Mouse (Mus musculus) CH12.LX (cell line): ENCODE measurements around the gene Sema7a. TPM values are rescaled to one million over a fixed set of nuclear protein-coding genes. Genes with fewer than 3 reads are reported as not detected.

ENCODE experiments used
- DNase-seq: peaks from one replicate; pipeline ENCODE4 v3.0.0-alpha.2; 2013; ENCODE audit errors: extremely low read depth
- H3K27ac ChIP-seq: 2 replicates; pipeline ENCODE4 v1.5.1; 2012; ENCODE audit warnings: low read depth, mild to moderate bottlenecking, control low read depth, moderate library complexity; ENCODE audit not compliant: insufficient read depth
- H3K27me3 ChIP-seq: replicated peaks from 2 replicates; pipeline ENCODE3; 2012; ENCODE audit warnings: inconsistent platforms
- H3K36me3 ChIP-seq, 2 experiments: replicated peaks in 1 of 2; 2 replicates each; pipeline versions ENCODE3 to v1.6.1; 2012; ENCODE audit warnings: inconsistent platforms in 1 of 2, low read length in 1 of 2, mild to moderate bottlenecking in 1 of 2, mixed read lengths in 1 of 2, moderate library complexity in 1 of 2; ENCODE audit not compliant: control insufficient read depth in 1 of 2, insufficient read depth in 1 of 2
- H3K4me1 ChIP-seq, 2 experiments: 2 replicates each; pipeline ENCODE4 v1.6.1; 2012; ENCODE audit warnings: inconsistent platforms in 1 of 2, moderate library complexity in 1 of 2; ENCODE audit not compliant: insufficient read depth in 2 of 2, control insufficient read depth in 1 of 2
- H3K4me2 ChIP-seq: 2 replicates; pipeline ENCODE4 v1.6.1; 2012; ENCODE audit warnings: low read depth, mild to moderate bottlenecking, control low read depth; ENCODE audit not compliant: poor library complexity, insufficient read depth, severe bottlenecking
- H3K4me3 ChIP-seq, 3 experiments: fragments of 150-350 bp in 1 of 3; sonication (generic) in 1 of 3; replicated peaks in 1 of 3; 2 replicates each; pipeline versions ENCODE3 to v1.5.1; 2011 to 2012; ENCODE audit warnings: low read depth in 2 of 3, low read length in 2 of 3, mild to moderate bottlenecking in 2 of 3, moderate library complexity in 2 of 3, control low read depth in 1 of 3, improper control_type of control experiment in 1 of 3, inconsistent platforms in 1 of 3, mixed read lengths in 1 of 3; ENCODE audit not compliant: poor library complexity in 1 of 3
- H3K79me2 ChIP-seq: replicated peaks from 2 replicates; pipeline ENCODE4 v1.6.1; 2012; ENCODE audit warnings: mild to moderate bottlenecking, moderate library complexity; ENCODE audit not compliant: control insufficient read depth, poor library complexity, insufficient read depth, severe bottlenecking; ENCODE audit errors: extremely low read depth
- H3K9ac ChIP-seq: 2 replicates; pipeline ENCODE4 v1.6.1; 2012; ENCODE audit warnings: low read depth, mild to moderate bottlenecking, control low read depth, moderate library complexity; ENCODE audit not compliant: insufficient read depth
- H3K9me3 ChIP-seq: replicated peaks from 2 replicates; pipeline ENCODE3; 2012; ENCODE audit warnings: low read length, inconsistent platforms, mixed read lengths
- BHLHE40 ChIP-seq: IDR thresholded peaks from 2 replicates; pipeline ENCODE4 v1.6.1; 2011; ENCODE audit warnings: mild to moderate bottlenecking, low read depth, low read length, improper control_type of control experiment
- CHD1 ChIP-seq: IDR thresholded peaks from 2 replicates; pipeline ENCODE4 v1.6.1; 2012; ENCODE audit warnings: low read depth, low read length, improper control_type of control experiment, inconsistent platforms
- CTCF ChIP-seq, 2 experiments: IDR thresholded peaks in 1 of 2; conservative IDR thresholded peaks in 1 of 2; 2 replicates each; pipeline ENCODE4 v1.5.1; 2011 to 2012; ENCODE audit warnings: low read depth in 2 of 2, low read length in 2 of 2, improper control_type of control experiment in 1 of 2, inconsistent platforms in 1 of 2, mild to moderate bottlenecking in 1 of 2, moderate library complexity in 1 of 2
- E2F4 ChIP-seq: IDR thresholded peaks from 2 replicates; pipeline ENCODE4 v1.6.1; 2011; ENCODE audit warnings: low read depth, low read length, improper control_type of control experiment; ENCODE audit not compliant: insufficient replicate concordance
- JUND ChIP-seq: conservative IDR thresholded peaks from 2 replicates; pipeline ENCODE4 v1.6.1; 2011; ENCODE audit warnings: low read depth, low read length, improper control_type of control experiment
- MAZ ChIP-seq: IDR thresholded peaks from 2 replicates; pipeline ENCODE4 v1.6.1; 2012; ENCODE audit warnings: low read depth, mild to moderate bottlenecking, inconsistent platforms, low read length, improper control_type of control experiment, moderate library complexity
- MEF2A ChIP-seq: IDR thresholded peaks from 2 replicates; pipeline ENCODE4 v1.6.1; 2014; ENCODE audit warnings: low read depth, mild to moderate bottlenecking, inconsistent platforms, low read length, improper control_type of control experiment, borderline replicate concordance
- MXI1 ChIP-seq: IDR thresholded peaks from 2 replicates; pipeline ENCODE4 v1.6.1; 2011; ENCODE audit warnings: mild to moderate bottlenecking, low read depth, low read length, improper control_type of control experiment
- MYC ChIP-seq: IDR thresholded peaks from 2 replicates; pipeline ENCODE4 v1.6.1; 2011; ENCODE audit warnings: low read depth, mild to moderate bottlenecking, improper control_type of control experiment, low read length
- NELFE ChIP-seq: IDR thresholded peaks from 2 replicates; pipeline ENCODE4 v1.6.1; 2011; ENCODE audit warnings: low read depth, low read length, improper control_type of control experiment
- NRF1 ChIP-seq: IDR thresholded peaks from 2 replicates; pipeline ENCODE4 v1.6.1; 2014; ENCODE audit warnings: low read depth, mild to moderate bottlenecking, inconsistent platforms, low read length, improper control_type of control experiment, moderate library complexity
- POLR2AphosphoS2 ChIP-seq: IDR thresholded peaks from 2 replicates; pipeline ENCODE4 v1.6.1; 2011; ENCODE audit warnings: low read depth, low read length, improper control_type of control experiment
- RAD21 ChIP-seq: IDR thresholded peaks from 2 replicates; pipeline ENCODE4 v1.6.1; 2011; ENCODE audit warnings: low read depth, mild to moderate bottlenecking, low read length, improper control_type of control experiment, moderate library complexity
- RCOR1 ChIP-seq: conservative IDR thresholded peaks from 2 replicates; pipeline ENCODE4 v1.6.1; 2012; ENCODE audit warnings: low read depth, mild to moderate bottlenecking, inconsistent platforms, low read length, improper control_type of control experiment
- SMC3 ChIP-seq: IDR thresholded peaks from 2 replicates; pipeline ENCODE4 v1.6.1; 2011; ENCODE audit warnings: low read depth, low read length, improper control_type of control experiment
- TBP ChIP-seq: conservative IDR thresholded peaks from 2 replicates; pipeline ENCODE4 v1.6.1; 2011; ENCODE audit warnings: low read depth, low read length, improper control_type of control experiment
- TCF12 ChIP-seq: IDR thresholded peaks from 2 replicates; pipeline ENCODE4 v1.6.1; 2014; ENCODE audit warnings: low read depth, mild to moderate bottlenecking, inconsistent platforms, low read length, improper control_type of control experiment
- USF2 ChIP-seq: conservative IDR thresholded peaks from 2 replicates; pipeline ENCODE4 v1.6.1; 2011; ENCODE audit warnings: low read depth, low read length, improper control_type of control experiment
- ZKSCAN1 ChIP-seq: IDR thresholded peaks from 2 replicates; pipeline ENCODE4 v1.6.1; 2012; ENCODE audit warnings: low read depth, inconsistent platforms, low read length, improper control_type of control experiment, borderline replicate concordance
- ZNF384 ChIP-seq: IDR thresholded peaks from 2 replicates; pipeline ENCODE4 v1.6.1; 2012; ENCODE audit warnings: low read depth, low read length, improper control_type of control experiment, inconsistent platforms
- dilution Hi-C: fragments of 300-500 bp; cut with MboI; formaldehyde crosslinking; loops from 2 replicates; pipeline ENCODE4 v1.14.3; 2020; ENCODE audit warnings: low sequenced_read_pairs; ENCODE audit not compliant: extremely low pct_unique_long_range_greater_than_20kb, extremely low pct_ligation_motif_present
- in situ Hi-C: fragments of 300-500 bp; cut with MboI; formaldehyde crosslinking; loops from 3 replicates; pipeline ENCODE4 v1.14.3; 2019; ENCODE audit warnings: low sequenced_read_pairs, low pct_ligation_motif_present, low pct_unique_long_range_greater_than_20kb, mixed read lengths
- polyA plus RNA-seq: library from polyadenylated mRNA; unstranded; fragments of >175 nt; gene quantifications from 2 replicates; pipeline ENCODE4 v1.2.1, GENCODE M21; 2012; ENCODE audit warnings: low read depth; ENCODE audit not compliant: insufficient read length
- total RNA-seq, 2 experiments: library from RNA; depleted of rRNA; stranded (reverse); fragments of 300-350 nt in 1 of 2; fragments of >200 nt in 1 of 2; gene quantifications; 2 replicates each; pipeline ENCODE4 v1.2.3; 2012 to 2014

Sema7a gene
- total and polyA plus RNA-seq, 3 experiments: 88.6 to 181 (median 89.4) TPM

- TF ChIP-seq TCF12 (no peak), MYC (peak; percentile 10; the same call in 1 of the 2 replicates), MXI1 (peak; percentile 66), ZNF384 (no peak), TBP (no peak), ZKSCAN1 (no peak), JUND (no peak), MEF2A (no peak), CTCF (conservative IDR thresholded peaks at IDR 0.05 in 1 of 2, IDR thresholded peaks at IDR 0.05 in 1 of 2; ENCODE audit: low read depth in 2 of 2, low read length in 2 of 2) (peak; percentile 67 to 94), RAD21 (peak; percentile 98), RCOR1 (0 out of 2 replicates have a peak, but pooled peaks have one; percentile 50), BHLHE40 (0 out of 2 replicates have a peak, but pooled peaks have one; percentile 7), NELFE (no peak), CHD1 (no peak), USF2 (no peak), SMC3 (peak; percentile 92), NRF1 (peak; percentile 19; the same call in 1 of the 2 replicates)
Observed at GRCm38 (mm10) chr9:57998032-57998659, 58.2 kb downstream of the Sema7a start (continued).

- H3K36me3 ChIP-seq: no peaks in the 10 kb centered on the region
- DNase-seq: no peak
- peaks cover 16 to 39% of the 10 kb centered on the region in 2 experiments for H3K4me1 ChIP-seq
- H3K79me2 ChIP-seq: no peaks in the 10 kb centered on the region
- in situ Hi-C loops: loop anchor here (5.0 to 10.0 kb wide), 3 partner anchors 136 to 344 kb away; partner anchors contain the start of gene Csk
- dilution Hi-C loops: no loop called here
- H3K27me3 ChIP-seq: no peaks in the 10 kb centered on the region
- no peak overlapping the region for H3K27ac ChIP-seq
- peak overlapping the region; percentile 32; the same call in 1 of the 2 replicates for H3K4me2 ChIP-seq
- TF ChIP-seq POLR2AphosphoS2 (no peak), TCF12 (no peak), MAZ (no peak), SMC3 (no peak), E2F4 (no peak), CHD1 (no peak), USF2 (no peak)
- TF ChIP-seq, all 38 proteins: peak for 0
- Histone ChIP-seq H3K9me3 (no peaks in the 10 kb centered on the region), H3K4me3 (no peak overlapping the region), H3K9ac (peak overlapping the region; percentile 3; the same call in 1 of the 2 replicates)
Observed at GRCm38 (mm10) chr9:57998685-57999084, 58.8 kb downstream of the Sema7a start.
